Mouse (Mus musculus) adipocyte (in vitro differentiated cells): ENCODE measurements around the gene Gm8298.
"Not testable (repeated sequence)": the region's sequence is repeated elsewhere in the genome, so short reads cannot be mapped to it uniquely, and the experiment has no call there.

Experiments used
- DNase-seq: peaks from one replicate; pipeline ENCODE4 v3.0.0-alpha.2; 2016; ENCODE audit warnings: low spot score

Gene Gm8298

GRCm38 (mm10) chr3:59860751-59861150 lies at the start of gene Gm8298:
Gm8298 (plus strand) TSS chr3:59861051.
- DNase-seq, result no peak

GRCm38 (mm10) chr3:59813169-59813568 lies 47.7 kb upstream of the Gm8298 start:
- no peak for DNase-seq

- DNase-seq, result peak; percentile 78
Observed at GRCm38 (mm10) chr3:59870765-59871164, 9.9 kb downstream of the Gm8298 start.

GRCm38 (mm10) chr3:59877601-59878000 lies 16.8 kb downstream of the Gm8298 start:
- DNase-seq, result not testable (repeated sequence)

GRCm38 (mm10) chr3:59879801-59880554 lies 19.1 kb downstream of the Gm8298 start:
- DNase-seq, result not testable (repeated sequence)

- peak; percentile 66 for DNase-seq
Observed at GRCm38 (mm10) chr3:59893276-59893675, 32.4 kb downstream of the Gm8298 start.

- DNase-seq, result no peak
Observed at GRCm38 (mm10) chr3:59924914-59925313, 64.1 kb downstream of the Gm8298 start, which contains the start of gene C130079G13Rik. C130079G13Rik (plus strand) TSS chr3:59925214.
